Mouse (Mus musculus): ENCODE results near the gene Wipf3. TPM values are rescaled to one million over a fixed set of nuclear protein-coding genes. Genes with fewer than 3 reads are reported as not detected.

Gene Wipf3
- total and polyA plus RNA-seq, 3 experiments, result 0.64 to 1.3 (median 1.2) TPM

- Histone ChIP-seq H3K4me1 (ENCODE audit: control insufficient read depth in 1 of 2, insufficient read depth in 2 of 2) (no peaks in the 10 kb centered on the region), H3K27me3 (replicated peaks) (no peaks in the 10 kb centered on the region), H3K4me3 (replicated peaks in 1 of 3; ENCODE audit: low read depth in 2 of 3, low read length in 2 of 3, poor library complexity in 1 of 3) (no peak overlapping the region), H3K9ac (ENCODE audit: insufficient read depth, low read depth) (no peak overlapping the region), H3K79me2 (replicated peaks; ENCODE audit: control insufficient read depth, extremely low read depth, insufficient read depth, poor library complexity, severe bottlenecking) (no peaks in the 10 kb centered on the region), H3K4me2 (ENCODE audit: insufficient read depth, low read depth, poor library complexity, severe bottlenecking) (no peak overlapping the region), H3K27ac (ENCODE audit: insufficient read depth, low read depth) (no peak overlapping the region), H3K9me3 (replicated peaks; ENCODE audit: low read length) (no peaks in the 10 kb centered on the region), H3K36me3 (replicated peaks in 1 of 2; ENCODE audit: control insufficient read depth in 1 of 2, insufficient read depth in 1 of 2, low read length in 1 of 2) (no peaks in the 10 kb centered on the region)
- DNase-seq (ENCODE audit: extremely low read depth), result no peak
- in situ Hi-C loops (cut with MboI; ENCODE audit: low pct_ligation_motif_present, low pct_unique_long_range_greater_than_20kb, low sequenced_read_pairs), result no loop called here
- TF ChIP-seq CTCF (conservative IDR thresholded peaks at IDR 0.05 in 1 of 2, IDR thresholded peaks at IDR 0.05 in 1 of 2; ENCODE audit: low read depth in 2 of 2, low read length in 2 of 2) (no peak), NRF1 (IDR thresholded peaks at IDR 0.05; ENCODE audit: low read depth, low read length) (no peak), USF2 (conservative IDR thresholded peaks at IDR 0.05; ENCODE audit: low read depth, low read length) (no peak), ZMIZ1 (IDR thresholded peaks at IDR 0.05; ENCODE audit: low read depth, low read length) (no peak), ZC3H11A (IDR thresholded peaks at IDR 0.05; ENCODE audit: low read depth, low read length) (no peak), MAX (IDR thresholded peaks at IDR 0.05; ENCODE audit: low read length) (no peak), POLR2A (IDR thresholded peaks at IDR 0.05; ENCODE audit: low read depth, low read length) (no peak), NELFE (IDR thresholded peaks at IDR 0.05; ENCODE audit: low read depth, low read length) (no peak), ZNF384 (IDR thresholded peaks at IDR 0.05; ENCODE audit: low read depth, low read length) (no peak), TCF12 (IDR thresholded peaks at IDR 0.05; ENCODE audit: low read depth, low read length) (no peak), MAZ (IDR thresholded peaks at IDR 0.05; ENCODE audit: low read depth, low read length) (no peak), ZKSCAN1 (IDR thresholded peaks at IDR 0.05; ENCODE audit: borderline replicate concordance, low read depth, low read length) (no peak), MYC (IDR thresholded peaks at IDR 0.05; ENCODE audit: low read depth, low read length) (no peak), MAFK (IDR thresholded peaks at IDR 0.05; ENCODE audit: insufficient replicate concordance, low read length) (no peak), ELF1 (IDR thresholded peaks at IDR 0.05; ENCODE audit: low read depth, low read length) (no peak), JUND (conservative IDR thresholded peaks at IDR 0.05; ENCODE audit: low read depth, low read length) (no peak)
- dilution Hi-C loops (cut with MboI; ENCODE audit: extremely low pct_ligation_motif_present, extremely low pct_unique_long_range_greater_than_20kb, low sequenced_read_pairs), result no loop called here
Observed at GRCm38 (mm10) chr6:54387751-54388150, 41.7 kb upstream of the Wipf3 start.

GRCm38 (mm10) chr6:54388690-54389275 lies 40.6 kb upstream of the Wipf3 start:
- H3K4me3 ChIP-seq (replicated peaks in 1 of 3; ENCODE audit: low read depth in 2 of 3, low read length in 2 of 3, poor library complexity in 1 of 3), result no peak overlapping the region
- no peaks in the 10 kb centered on the region for H3K36me3 ChIP-seq (replicated peaks in 1 of 2; ENCODE audit: control insufficient read depth in 1 of 2, insufficient read depth in 1 of 2, low read length in 1 of 2)
- no peak overlapping the region for H3K9ac ChIP-seq (ENCODE audit: insufficient read depth, low read depth)
- H3K27me3 ChIP-seq (replicated peaks), result no peaks in the 10 kb centered on the region
- no peaks in the 10 kb centered on the region for H3K79me2 ChIP-seq (replicated peaks; ENCODE audit: control insufficient read depth, extremely low read depth, insufficient read depth, poor library complexity, severe bottlenecking)
- H3K27ac ChIP-seq (ENCODE audit: insufficient read depth, low read depth), result no peak overlapping the region
- DNase-seq (ENCODE audit: extremely low read depth), result no peak
- in situ Hi-C loops (cut with MboI; ENCODE audit: low pct_ligation_motif_present, low pct_unique_long_range_greater_than_20kb, low sequenced_read_pairs) (no loop called here), dilution Hi-C loops (cut with MboI; ENCODE audit: extremely low pct_ligation_motif_present, extremely low pct_unique_long_range_greater_than_20kb, low sequenced_read_pairs) (no loop called here)
- H3K4me1 ChIP-seq (ENCODE audit: control insufficient read depth in 1 of 2, insufficient read depth in 2 of 2), result no peaks in the 10 kb centered on the region
- no peak overlapping the region for H3K4me2 ChIP-seq (ENCODE audit: insufficient read depth, low read depth, poor library complexity, severe bottlenecking)
- no peaks in the 10 kb centered on the region for H3K9me3 ChIP-seq (replicated peaks; ENCODE audit: low read length)
- TF ChIP-seq MEF2A (IDR thresholded peaks at IDR 0.05; ENCODE audit: borderline replicate concordance, low read depth, low read length) (no peak), RCOR1 (conservative IDR thresholded peaks at IDR 0.05; ENCODE audit: low read depth, low read length) (no peak), NRF1 (IDR thresholded peaks at IDR 0.05; ENCODE audit: low read depth, low read length) (no peak), HCFC1 (IDR thresholded peaks at IDR 0.05; ENCODE audit: low read depth, low read length) (no peak), MXI1 (IDR thresholded peaks at IDR 0.05; ENCODE audit: low read depth, low read length) (no peak), TBP (conservative IDR thresholded peaks at IDR 0.05; ENCODE audit: low read depth, low read length) (no peak)
